Mouse (Mus musculus): Measurements from ENCODE around the gene Rab44. TPM values are rescaled to one million over a fixed set of nuclear protein-coding genes. Genes with fewer than 3 reads are reported as not detected.

The Rab44 gene
- polyA plus RNA-seq, 1 experiment from 2014 or later, result 5.1 TPM

- Histone ChIP-seq H3K27ac (no peak overlapping the region), H3K4me1 (peaks cover 20% of the 10 kb centered on the region), H3K4me2 (no peak overlapping the region), H3K4me3 (no peak overlapping the region), H3K9ac (no peak overlapping the region), H3K27me3 (no peaks in the 10 kb centered on the region), H3K9me3 (no peaks in the 10 kb centered on the region), H3K36me3 (peaks cover 3% of the 10 kb centered on the region; the same call in 1 of the 2 replicates)
- 73% methylated on average over 16 of the region's 16 CpGs for WGBS
- ATAC-seq (ENCODE audit: insufficient number of reproducible peaks, low FRiP score, low TSS enrichment, low read depth), result 0 out of 2 replicates have a peak, but pooled peaks have one; percentile 16
Observed at GRCm38 (mm10) chr17:29159743-29160455, 46.0 kb downstream of the Rab44 start.

GRCm38 (mm10) chr17:29162334-29162733, 48.4 kb downstream of the Rab44 start:
- Histone ChIP-seq H3K4me2 (no peak overlapping the region), H3K9me3 (no peaks in the 10 kb centered on the region), H3K36me3 (peaks cover 3% of the 10 kb centered on the region; the same call in 1 of the 2 replicates), H3K27ac (no peak overlapping the region), H3K4me3 (no peak overlapping the region), H3K4me1 (peaks cover 21% of the 10 kb centered on the region), H3K27me3 (no peaks in the 10 kb centered on the region), H3K9ac (no peak overlapping the region)
- WGBS, result 93% methylated on average over 13 of the region's 13 CpGs
- ATAC-seq (ENCODE audit: insufficient number of reproducible peaks, low FRiP score, low TSS enrichment, low read depth), result no peak

- ATAC-seq (ENCODE audit: insufficient number of reproducible peaks, low FRiP score, low TSS enrichment, low read depth), result no peak
- Histone ChIP-seq H3K9ac (no peak overlapping the region), H3K4me1 (peaks cover 24% of the 10 kb centered on the region), H3K36me3 (peaks cover 3% of the 10 kb centered on the region; the same call in 1 of the 2 replicates), H3K4me3 (no peak overlapping the region), H3K9me3 (no peaks in the 10 kb centered on the region), H3K27ac (no peak overlapping the region), H3K27me3 (no peaks in the 10 kb centered on the region), H3K4me2 (no peak overlapping the region)
- 19% methylated on average over 17 of the region's 17 CpGs for WGBS
Observed at GRCm38 (mm10) chr17:29164469-29165111, 50.6 kb downstream of the Rab44 start.

GRCm38 (mm10) chr17:29165452-29165851, 51.5 kb downstream of the Rab44 start:
- no peak overlapping the region for H3K4me3 ChIP-seq
- H3K27me3 ChIP-seq, result no peaks in the 10 kb centered on the region
- H3K36me3 ChIP-seq, result peaks cover 3% of the 10 kb centered on the region; the same call in 1 of the 2 replicates
- no peak overlapping the region for H3K9ac ChIP-seq
- no peak for ATAC-seq (ENCODE audit: insufficient number of reproducible peaks, low FRiP score, low TSS enrichment, low read depth)
- no peaks in the 10 kb centered on the region for H3K9me3 ChIP-seq
- peak overlapping the region; percentile 64; the same call in 1 of the 2 replicates for H3K27ac ChIP-seq
- WGBS, result 24% methylated on average over 6 of the region's 6 CpGs
- H3K4me2 ChIP-seq, result no peak overlapping the region
- H3K4me1 ChIP-seq, result peaks cover 24% of the 10 kb centered on the region

GRCm38 (mm10) chr17:29165967-29166578, 52.1 kb downstream of the Rab44 start:
- no peak overlapping the region for H3K9ac ChIP-seq
- no peak for ATAC-seq (ENCODE audit: insufficient number of reproducible peaks, low FRiP score, low TSS enrichment, low read depth)
- H3K36me3 ChIP-seq, result peaks cover 3% of the 10 kb centered on the region; the same call in 1 of the 2 replicates
- peak overlapping the region; percentile 64; the same call in 1 of the 2 replicates for H3K27ac ChIP-seq
- H3K27me3 ChIP-seq, result no peaks in the 10 kb centered on the region
- no peak overlapping the region for H3K4me2 ChIP-seq
- H3K9me3 ChIP-seq, result no peaks in the 10 kb centered on the region
- no peak overlapping the region for H3K4me3 ChIP-seq
- peaks cover 24% of the 10 kb centered on the region for H3K4me1 ChIP-seq
- WGBS, result 40% methylated on average over 8 of the region's 8 CpGs

- no peaks in the 10 kb centered on the region for H3K27me3 ChIP-seq
- 64% methylated on average over 6 of the region's 6 CpGs for WGBS
- no peak overlapping the region for H3K4me2 ChIP-seq
- H3K9me3 ChIP-seq, result no peaks in the 10 kb centered on the region
- H3K36me3 ChIP-seq, result no peaks in the 10 kb centered on the region
- no peak overlapping the region for H3K9ac ChIP-seq
- H3K4me3 ChIP-seq, result no peak overlapping the region
- H3K27ac ChIP-seq, result peak overlapping the region; percentile 28; the same call in 1 of the 2 replicates
- peaks cover 28% of the 10 kb centered on the region for H3K4me1 ChIP-seq
- no peak for ATAC-seq (ENCODE audit: insufficient number of reproducible peaks, low FRiP score, low TSS enrichment, low read depth)
Observed at GRCm38 (mm10) chr17:29167371-29167770, 53.4 kb downstream of the Rab44 start.

GRCm38 (mm10) chr17:29168438-29168837, 54.5 kb downstream of the Rab44 start:
- no peaks in the 10 kb centered on the region for H3K9me3 ChIP-seq
- peaks cover 28% of the 10 kb centered on the region for H3K4me1 ChIP-seq
- 80% methylated on average over 4 of the region's 4 CpGs for WGBS
- H3K4me3 ChIP-seq, result no peak overlapping the region
- no peaks in the 10 kb centered on the region for H3K36me3 ChIP-seq
- no peak for ATAC-seq (ENCODE audit: insufficient number of reproducible peaks, low FRiP score, low TSS enrichment, low read depth)
- no peak overlapping the region for H3K9ac ChIP-seq
- H3K4me2 ChIP-seq, result no peak overlapping the region
- H3K27ac ChIP-seq, result no peak overlapping the region
- no peaks in the 10 kb centered on the region for H3K27me3 ChIP-seq

GRCm38 (mm10) chr17:29168996-29169601, 55.2 kb downstream of the Rab44 start:
- H3K27me3 ChIP-seq, result no peaks in the 10 kb centered on the region
- H3K4me2 ChIP-seq, result no peak overlapping the region
- H3K4me3 ChIP-seq, result no peak overlapping the region
- H3K27ac ChIP-seq, result no peak overlapping the region
- 70% methylated on average over 12 of the region's 12 CpGs for WGBS
- H3K4me1 ChIP-seq, result peaks cover 28% of the 10 kb centered on the region
- ATAC-seq (ENCODE audit: insufficient number of reproducible peaks, low FRiP score, low TSS enrichment, low read depth), result no peak
- no peaks in the 10 kb centered on the region for H3K36me3 ChIP-seq
- no peak overlapping the region for H3K9ac ChIP-seq
- H3K9me3 ChIP-seq, result no peaks in the 10 kb centered on the region

GRCm38 (mm10) chr17:29170431-29171000, 56.6 kb downstream of the Rab44 start:
- no peak for ATAC-seq (ENCODE audit: insufficient number of reproducible peaks, low FRiP score, low TSS enrichment, low read depth)
- Histone ChIP-seq H3K27me3 (no peaks in the 10 kb centered on the region), H3K36me3 (no peaks in the 10 kb centered on the region), H3K4me2 (no peak overlapping the region), H3K27ac (no peak overlapping the region), H3K4me1 (peaks cover 19% of the 10 kb centered on the region), H3K9ac (no peak overlapping the region), H3K4me3 (no peak overlapping the region), H3K9me3 (no peaks in the 10 kb centered on the region)
- WGBS, result 74% methylated on average over 14 of the region's 14 CpGs

- no peak overlapping the region for H3K9ac ChIP-seq
- H3K4me2 ChIP-seq, result no peak overlapping the region
- H3K36me3 ChIP-seq, result no peaks in the 10 kb centered on the region
- no peaks in the 10 kb centered on the region for H3K27me3 ChIP-seq
- H3K4me1 ChIP-seq, result peaks cover 20% of the 10 kb centered on the region; the same call in 1 of the 2 replicates
- no peak; the same call in 1 of the 2 replicates for ATAC-seq (ENCODE audit: insufficient number of reproducible peaks, low FRiP score, low TSS enrichment, low read depth)
- H3K4me3 ChIP-seq, result no peak overlapping the region
- no peaks in the 10 kb centered on the region for H3K9me3 ChIP-seq
- H3K27ac ChIP-seq, result no peak overlapping the region
- 21% methylated on average over 14 of the region's 14 CpGs for WGBS
Observed at GRCm38 (mm10) chr17:29171001-29171772, 57.2 kb downstream of the Rab44 start.

- H3K9me3 ChIP-seq, result no peaks in the 10 kb centered on the region
- ATAC-seq (ENCODE audit: insufficient number of reproducible peaks, low FRiP score, low TSS enrichment, low read depth), result no peak
- H3K36me3 ChIP-seq, result no peaks in the 10 kb centered on the region
- no peaks in the 10 kb centered on the region for H3K27me3 ChIP-seq
- no peak overlapping the region for H3K4me2 ChIP-seq
- H3K4me3 ChIP-seq, result no peak overlapping the region
- WGBS, result 46% methylated on average over 10 of the region's 10 CpGs
- H3K27ac ChIP-seq, result no peak overlapping the region
- no peak overlapping the region for H3K9ac ChIP-seq
- peaks cover 22% of the 10 kb centered on the region for H3K4me1 ChIP-seq
Observed at GRCm38 (mm10) chr17:29172062-29172461, 58.1 kb downstream of the Rab44 start.

Measured in limb, embryonic 15.5 days (tissue).